Mouse (Mus musculus) midbrain, embryonic 12.5 days (tissue): ENCODE data around the gene Yap1. TPM values are rescaled to one million over a fixed set of nuclear protein-coding genes. Genes with fewer than 3 reads are reported as not detected.
A peak's percentile ranks its signal among the peaks of the same experiment; 100 is the strongest.

Experiments used
- ATAC-seq: fragments of 200-750 bp; cut with Nextera tagmentation; 2 replicates; pipeline ENCODE4 v1.8.0; 2017; ENCODE audit warnings: low read depth, moderate TSS enrichment, moderate library complexity; ENCODE audit not compliant: low FRiP score
- H3K27ac ChIP-seq: fragments of 300-500 bp; sonication (generic); replicated peaks from 2 replicates; pipeline ENCODE4 v1.5.1; 2016; ENCODE audit warnings: mild to moderate bottlenecking
- H3K27me3 ChIP-seq: fragments of 300-500 bp; sonication (generic); 2 replicates; pipeline ENCODE4 v1.6.1; 2016; ENCODE audit warnings: mild to moderate bottlenecking
- H3K36me3 ChIP-seq: fragments of 300-500 bp; sonication (generic); 2 replicates; pipeline ENCODE4 v1.6.1; 2016
- H3K4me1 ChIP-seq: fragments of 300-500 bp; sonication (generic); 2 replicates; pipeline ENCODE4 v1.6.1; 2016
- H3K4me2 ChIP-seq: fragments of 300-500 bp; sonication (generic); replicated peaks from 2 replicates; pipeline ENCODE4 v1.6.1; 2016; ENCODE audit warnings: mild to moderate bottlenecking, moderate library complexity
- H3K4me3 ChIP-seq: fragments of 300-500 bp; sonication (generic); 2 replicates; pipeline ENCODE4 v1.5.1; 2016; ENCODE audit warnings: mild to moderate bottlenecking
- H3K9ac ChIP-seq: fragments of 300-500 bp; sonication (generic); replicated peaks from 2 replicates; pipeline ENCODE4 v1.6.1; 2016; ENCODE audit warnings: mild to moderate bottlenecking, moderate library complexity
- H3K9me3 ChIP-seq: fragments of 300-500 bp; sonication (generic); 2 replicates; pipeline ENCODE4 v1.6.1; 2016; ENCODE audit warnings: mild to moderate bottlenecking
- WGBS: fragments of 180-500 bp; shearing (Covaris S2); methylation state at CpG from one replicate; pipeline ENCODE4 v1.1.7; 2016; 5-methylcytosine and 5-hydroxymethylcytosine counted together
- polyA plus RNA-seq: library from polyadenylated mRNA; unstranded; fragments of >200 nt; fragmentation: Nextera tagmentation; extraction: Ambion mirVana; gene quantifications from 2 replicates; pipeline ENCODE4 v1.2.1, GENCODE M21; 2016

Gene Yap1
- polyA plus RNA-seq: 31.0 and 32.0 TPM in 2 replicates

GRCm38 (mm10) chr9:8004370-8004991 lies at the start of gene Yap1:
TSS of gene Yap1 (minus strand) at chr9:8004596.
- peaks cover 24% of the 10 kb centered on the region for H3K4me1 ChIP-seq
- peaks cover 8% of the 10 kb centered on the region; the same call in 1 of the 2 replicates for H3K36me3 ChIP-seq
- no peaks in the 10 kb centered on the region for H3K9me3 ChIP-seq
- H3K4me3 ChIP-seq: peak within 1 kb of the TSS; percentile 81
- WGBS: under 1% methylated on average over 67 of the region's 79 CpGs
- H3K27ac ChIP-seq: peak within 1 kb of the TSS; percentile 89
- peak within 1 kb of the TSS; percentile 83 for H3K9ac ChIP-seq
- H3K27me3 ChIP-seq: peaks cover 8% of the 10 kb centered on the region; the same call in 1 of the 2 replicates
- ATAC-seq: peak; percentile 87
- peak within 1 kb of the TSS; percentile 84 for H3K4me2 ChIP-seq

- 14% methylated on average over 5 of the region's 5 CpGs for WGBS
- Histone ChIP-seq H3K4me3 (peak overlapping the region; percentile 68), H3K27me3 (no peaks in the 10 kb centered on the region)
Observed at GRCm38 (mm10) chr9:8043044-8043387, 38.6 kb upstream of the Yap1 start.

GRCm38 (mm10) chr9:8042338-8043043 lies 38.1 kb upstream of the Yap1 start, which contains the start of gene Cfap300:
TSS of gene Cfap300 (minus strand) at chr9:8042823.
- peak; percentile 98 for ATAC-seq
- peak within 1 kb of the TSS; percentile 84 for H3K27ac ChIP-seq
- no peaks in the 10 kb centered on the region for H3K36me3 ChIP-seq
- H3K4me1 ChIP-seq: 0 out of 2 replicates have a peak, but pooled peaks cover 4% of the 10 kb centered on the region
- WGBS: under 1% methylated on average over 38 of the region's 39 CpGs
- peak within 1 kb of the TSS; percentile 68 for H3K4me3 ChIP-seq
- no peaks in the 10 kb centered on the region for H3K9me3 ChIP-seq
- H3K27me3 ChIP-seq: no peaks in the 10 kb centered on the region
- H3K9ac ChIP-seq: peak within 1 kb of the TSS; percentile 77
- peak within 1 kb of the TSS; percentile 68 for H3K4me2 ChIP-seq

More at GRCm38 (mm10) chr9:8043044-8043387, 38.6 kb upstream of the Yap1 start:
- Histone ChIP-seq H3K4me2 (peak overlapping the region; percentile 68), H3K27ac (peak overlapping the region; percentile 84; the same call in 1 of the 2 replicates), H3K9ac (no peak overlapping the region), H3K36me3 (no peaks in the 10 kb centered on the region), H3K4me1 (0 out of 2 replicates have a peak, but pooled peaks cover 4% of the 10 kb centered on the region), H3K9me3 (no peaks in the 10 kb centered on the region)
- ATAC-seq: peak; percentile 67

- no peaks in the 10 kb centered on the region for H3K4me1 ChIP-seq
- 38% methylated on average over 7 of the region's 7 CpGs for WGBS
- no peak overlapping the region for H3K4me2 ChIP-seq
- H3K36me3 ChIP-seq: no peaks in the 10 kb centered on the region
- H3K27me3 ChIP-seq: no peaks in the 10 kb centered on the region
- H3K4me3 ChIP-seq: no peak overlapping the region
- no peaks in the 10 kb centered on the region for H3K9me3 ChIP-seq
- no peak for ATAC-seq
- no peak overlapping the region for H3K27ac ChIP-seq
- no peak overlapping the region for H3K9ac ChIP-seq
Observed at GRCm38 (mm10) chr9:8035546-8035945, 31.1 kb upstream of the Yap1 start.

- no peaks in the 10 kb centered on the region for H3K27me3 ChIP-seq
- no peaks in the 10 kb centered on the region for H3K4me1 ChIP-seq
- H3K4me3 ChIP-seq: no peak overlapping the region
- no peaks in the 10 kb centered on the region for H3K36me3 ChIP-seq
- no peak overlapping the region for H3K4me2 ChIP-seq
- no peaks in the 10 kb centered on the region for H3K9me3 ChIP-seq
- H3K27ac ChIP-seq: no peak overlapping the region
- no peak for ATAC-seq
- 72% methylated on average over 4 of the region's 4 CpGs for WGBS
- no peak overlapping the region for H3K9ac ChIP-seq
Observed at GRCm38 (mm10) chr9:8035091-8035490, 30.7 kb upstream of the Yap1 start.

GRCm38 (mm10) chr9:8034143-8034542 lies 29.7 kb upstream of the Yap1 start:
- WGBS: 57% methylated on average over 1 of the region's 1 CpGs
- no peaks in the 10 kb centered on the region for H3K4me1 ChIP-seq
- H3K27me3 ChIP-seq: no peaks in the 10 kb centered on the region
- H3K9ac ChIP-seq: no peak overlapping the region
- H3K4me2 ChIP-seq: no peak overlapping the region
- no peaks in the 10 kb centered on the region for H3K9me3 ChIP-seq
- H3K36me3 ChIP-seq: no peaks in the 10 kb centered on the region
- no peak overlapping the region for H3K4me3 ChIP-seq
- H3K27ac ChIP-seq: no peak overlapping the region
- no peak for ATAC-seq

GRCm38 (mm10) chr9:8032847-8033246 lies 28.5 kb upstream of the Yap1 start:
- no peak for ATAC-seq
- Histone ChIP-seq H3K4me1 (no peaks in the 10 kb centered on the region), H3K36me3 (no peaks in the 10 kb centered on the region), H3K9ac (no peak overlapping the region), H3K27me3 (no peaks in the 10 kb centered on the region), H3K27ac (no peak overlapping the region), H3K9me3 (no peaks in the 10 kb centered on the region), H3K4me3 (no peak overlapping the region), H3K4me2 (no peak overlapping the region)
- 87% methylated on average over 5 of the region's 5 CpGs for WGBS

- H3K36me3 ChIP-seq: no peaks in the 10 kb centered on the region
- H3K9ac ChIP-seq: no peak overlapping the region
- WGBS: 93% methylated on average over 5 of the region's 5 CpGs
- no peaks in the 10 kb centered on the region for H3K4me1 ChIP-seq
- no peak for ATAC-seq
- H3K27ac ChIP-seq: no peak overlapping the region
- H3K4me3 ChIP-seq: no peak overlapping the region
- no peak overlapping the region for H3K4me2 ChIP-seq
- no peaks in the 10 kb centered on the region for H3K27me3 ChIP-seq
- no peaks in the 10 kb centered on the region for H3K9me3 ChIP-seq
Observed at GRCm38 (mm10) chr9:8018609-8019008, 14.2 kb upstream of the Yap1 start.

- 59% methylated on average over 18 of the region's 20 CpGs for WGBS
- H3K27ac ChIP-seq: no peak overlapping the region
- ATAC-seq: no peak
- no peaks in the 10 kb centered on the region for H3K36me3 ChIP-seq
- no peaks in the 10 kb centered on the region for H3K9me3 ChIP-seq
- no peak overlapping the region for H3K9ac ChIP-seq
- no peaks in the 10 kb centered on the region for H3K4me1 ChIP-seq
- H3K4me3 ChIP-seq: no peak overlapping the region
- H3K4me2 ChIP-seq: no peak overlapping the region
- H3K27me3 ChIP-seq: no peaks in the 10 kb centered on the region
Observed at GRCm38 (mm10) chr9:8017253-8017913, 13.0 kb upstream of the Yap1 start.

GRCm38 (mm10) chr9:8003301-8004271 lies 810 bp downstream of the Yap1 start:
- H3K27me3 ChIP-seq: peaks cover 8% of the 10 kb centered on the region; the same call in 1 of the 2 replicates
- peaks cover 15% of the 10 kb centered on the region; the same call in 1 of the 2 replicates for H3K36me3 ChIP-seq
- peak overlapping the region; percentile 89 for H3K27ac ChIP-seq
- under 1% methylated on average over 79 of the region's 82 CpGs for WGBS
- ATAC-seq: peak; percentile 62
- H3K9ac ChIP-seq: peak overlapping the region; percentile 83
- H3K4me3 ChIP-seq: peak overlapping the region; percentile 81
- H3K9me3 ChIP-seq: no peaks in the 10 kb centered on the region
- peak overlapping the region; percentile 84 for H3K4me2 ChIP-seq
- H3K4me1 ChIP-seq: peaks cover 25% of the 10 kb centered on the region

GRCm38 (mm10) chr9:8002806-8003205 lies 1.6 kb downstream of the Yap1 start:
- H3K27ac ChIP-seq: no peak overlapping the region
- under 1% methylated on average over 12 of the region's 12 CpGs for WGBS
- peaks cover 20% of the 10 kb centered on the region; the same call in 1 of the 2 replicates for H3K36me3 ChIP-seq

More at GRCm38 (mm10) chr9:8002806-8003205, 1.6 kb downstream of the Yap1 start:
- Histone ChIP-seq H3K4me2 (peak overlapping the region; percentile 84), H3K4me3 (peak overlapping the region; percentile 81), H3K4me1 (peaks cover 25% of the 10 kb centered on the region), H3K9ac (peak overlapping the region; percentile 83), H3K27me3 (peaks cover 8% of the 10 kb centered on the region; the same call in 1 of the 2 replicates), H3K9me3 (no peaks in the 10 kb centered on the region)
- ATAC-seq: no peak
